Mouse (Mus musculus) E14TG2a.4 (cell line): ENCODE data around the gene Hapln3.

Experiments
- CTCF ChIP-seq: conservative IDR thresholded peaks from 2 replicates; pipeline ENCODE4 v1.5.1; 2014; ENCODE audit warnings: low read length
- POU5F1 ChIP-seq: IDR thresholded peaks from 2 replicates; pipeline ENCODE4 v1.6.1; 2014; ENCODE audit warnings: low read length, borderline replicate concordance

DNA sequence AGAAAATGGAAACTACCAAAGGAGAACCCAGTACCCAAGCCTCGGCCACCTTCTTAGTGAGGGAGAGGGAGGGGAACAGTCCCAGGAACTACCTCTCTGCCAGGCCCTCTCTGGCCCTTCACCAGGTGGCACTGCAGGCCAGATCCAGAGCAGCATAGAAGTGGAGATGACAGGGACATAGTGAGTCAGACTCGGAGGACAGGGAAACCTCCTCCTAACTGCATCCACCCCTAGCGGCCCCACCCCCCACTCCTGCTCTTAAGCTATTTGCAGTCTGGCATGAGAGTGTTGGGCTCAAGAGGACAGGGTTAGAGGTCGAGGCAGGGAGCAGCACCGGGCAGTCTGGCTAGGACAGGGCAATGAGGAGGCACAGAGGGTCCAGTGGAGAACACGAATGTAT, 2.6 kb upstream of the Hapln3 start:
- TF ChIP-seq CTCF (no peak), POU5F1 (no peak)
